Mouse (Mus musculus): ENCODE results near the gene Gm28308. TPM values are rescaled to one million over a fixed set of nuclear protein-coding genes. Genes with fewer than 3 reads are reported as not detected.

Gm28308 gene
- polyA plus RNA-seq, 2 experiments: not detected

- ATAC-seq (ENCODE audit: insufficient read depth) (peak; percentile 47; the same call in 1 of the 2 replicates), DNase-seq (ENCODE audit: low read depth in 3 of 3, low spot score in 3 of 3) (peak in 1 of 3 experiments; percentile 19)
- no peak within 1 kb of the TSS for H3K9ac ChIP-seq (replicated peaks)
- WGBS (ENCODE audit: insufficient replicate concordance): 1% methylated on average over 55 of the region's 55 CpGs
- TF ChIP-seq EP300 (IDR thresholded peaks at IDR 0.05; ENCODE audit: low read depth) (no peak), CTCF (IDR thresholded peaks at IDR 0.05; ENCODE audit: low read depth) (no peak)
- peak within 1 kb of the TSS; percentile 67 for H3K4me2 ChIP-seq (ENCODE audit: low read depth)
- no peaks in the 10 kb centered on the region for H3K36me3 ChIP-seq (replicated peaks; ENCODE audit: control insufficient read depth, insufficient read depth, low read depth)
- H3K4me3 ChIP-seq (ENCODE audit: insufficient read depth in 1 of 2, low read depth in 2 of 2, low read length in 2 of 2): peak within 1 kb of the TSS; percentile 53 to 57
- H3K27ac ChIP-seq: no peak within 1 kb of the TSS
- peaks cover 98% of the 10 kb centered on the region for H3K27me3 ChIP-seq (ENCODE audit: control insufficient read depth, insufficient read depth, low read length)
- no peaks in the 10 kb centered on the region; a peak in 1 of 4 replicates for H3K4me1 ChIP-seq (replicated peaks; ENCODE audit: control insufficient read depth in 2 of 2, insufficient read depth in 2 of 2, low read length in 1 of 2)
- no peaks in the 10 kb centered on the region for H3K9me3 ChIP-seq (ENCODE audit: control insufficient read depth, low read length)
Measured at GRCm38 (mm10) chr6:52158276-52159051, 54.7 kb downstream of the Gm28308 start, which contains the start of gene Hoxa1. Gene Hoxa1 (minus strand): TSS chr6:52158317.

GRCm38 (mm10) chr6:52157466-52158275 lies 55.5 kb downstream of the Gm28308 start:
- TF ChIP-seq CTCF (IDR thresholded peaks at IDR 0.05; ENCODE audit: low read depth): no peak
- TF ChIP-seq EP300 (IDR thresholded peaks at IDR 0.05; ENCODE audit: low read depth): no peak
- Histone ChIP-seq H3K36me3 (replicated peaks; ENCODE audit: control insufficient read depth, insufficient read depth, low read depth) (no peaks in the 10 kb centered on the region), H3K27ac (no peak overlapping the region), H3K9me3 (ENCODE audit: control insufficient read depth, low read length) (no peaks in the 10 kb centered on the region), H3K4me3 (ENCODE audit: insufficient read depth in 1 of 2, low read depth in 2 of 2, low read length in 2 of 2) (peak overlapping the region; percentile 41 to 57), H3K4me2 (ENCODE audit: low read depth) (peak overlapping the region; percentile 67), H3K27me3 (ENCODE audit: control insufficient read depth, insufficient read depth, low read length) (peaks cover 98% of the 10 kb centered on the region), H3K4me1 (replicated peaks; ENCODE audit: control insufficient read depth in 2 of 2, insufficient read depth in 2 of 2, low read length in 1 of 2) (no peaks in the 10 kb centered on the region; a peak in 1 of 4 replicates), H3K9ac (replicated peaks) (no peak overlapping the region)
- WGBS (ENCODE audit: insufficient replicate concordance): 1% methylated on average over 31 of the region's 32 CpGs
- ATAC-seq (ENCODE audit: insufficient read depth) (no peak), DNase-seq (ENCODE audit: low read depth in 3 of 3, low spot score in 3 of 3) (no peak)

GRCm38 (mm10) chr6:52156551-52157200 lies 56.5 kb downstream of the Gm28308 start:
- Histone ChIP-seq H3K4me1 (replicated peaks; ENCODE audit: control insufficient read depth in 2 of 2, insufficient read depth in 2 of 2, low read length in 1 of 2) (no peaks in the 10 kb centered on the region; a peak in 1 of 4 replicates), H3K9me3 (ENCODE audit: control insufficient read depth, low read length) (no peaks in the 10 kb centered on the region), H3K9ac (replicated peaks) (no peak overlapping the region), H3K36me3 (replicated peaks; ENCODE audit: control insufficient read depth, insufficient read depth, low read depth) (no peaks in the 10 kb centered on the region), H3K4me2 (ENCODE audit: low read depth) (peak overlapping the region; percentile 4; the same call in 1 of the 2 replicates), H3K4me3 (ENCODE audit: insufficient read depth in 1 of 2, low read depth in 2 of 2, low read length in 2 of 2) (no peak overlapping the region), H3K27me3 (ENCODE audit: control insufficient read depth, insufficient read depth, low read length) (peaks cover 96% of the 10 kb centered on the region), H3K27ac (no peak overlapping the region)
- DNase-seq (ENCODE audit: low read depth in 3 of 3, low spot score in 3 of 3) (no peak), ATAC-seq (ENCODE audit: insufficient read depth) (no peak)
- whole genome bisulfite sequencing (ENCODE audit: insufficient replicate concordance): 2% methylated on average over 20 of the region's 20 CpGs
- TF ChIP-seq CTCF (IDR thresholded peaks at IDR 0.05; ENCODE audit: low read depth): no peak
- TF ChIP-seq EP300 (IDR thresholded peaks at IDR 0.05; ENCODE audit: low read depth): no peak

- WGBS (ENCODE audit: insufficient replicate concordance): 49% methylated on average over 3 of the region's 3 CpGs
Measured at GRCm38 (mm10) chr6:52155471-52155870, 57.7 kb downstream of the Gm28308 start.

More at GRCm38 (mm10) chr6:52155471-52155870, 57.7 kb downstream of the Gm28308 start:
- Histone ChIP-seq H3K9ac (replicated peaks) (no peak overlapping the region), H3K4me3 (ENCODE audit: insufficient read depth in 1 of 2, low read depth in 2 of 2, low read length in 2 of 2) (no peak overlapping the region), H3K36me3 (replicated peaks; ENCODE audit: control insufficient read depth, insufficient read depth, low read depth) (no peaks in the 10 kb centered on the region), H3K9me3 (ENCODE audit: control insufficient read depth, low read length) (no peaks in the 10 kb centered on the region), H3K27ac (no peak overlapping the region), H3K4me1 (replicated peaks; ENCODE audit: control insufficient read depth in 2 of 2, insufficient read depth in 2 of 2, low read length in 1 of 2) (no peaks in the 10 kb centered on the region; a peak in 1 of 4 replicates), H3K27me3 (ENCODE audit: control insufficient read depth, insufficient read depth, low read length) (peaks cover 92% of the 10 kb centered on the region), H3K4me2 (ENCODE audit: low read depth) (no peak overlapping the region)
- TF ChIP-seq EP300 (IDR thresholded peaks at IDR 0.05; ENCODE audit: low read depth) (no peak), CTCF (IDR thresholded peaks at IDR 0.05; ENCODE audit: low read depth) (no peak)
- DNase-seq (ENCODE audit: low read depth in 3 of 3, low spot score in 3 of 3) (no peak), ATAC-seq (ENCODE audit: insufficient read depth) (no peak)

Data from liver, embryonic 14.5 days (tissue).